Mouse (Mus musculus) heart, postnatal 0 days (tissue): ENCODE results near the gene Mpp4.

Experiments
- CTCF ChIP-seq: IDR thresholded peaks from 2 replicates; pipeline ENCODE4 v1.5.1; 2016; ENCODE audit warnings: antibody characterized with exemption, control low read depth, low read depth
- EP300 ChIP-seq: IDR thresholded peaks from 2 replicates; pipeline ENCODE4 v1.6.1; 2016; ENCODE audit warnings: antibody characterized with exemption, low read depth

GRCm38 (mm10) chr1:59163030-59163461 is at the start of gene Mpp4:
- TF ChIP-seq CTCF, result no peak
- TF ChIP-seq EP300, result no peak
